In the genomic region with DNA sequence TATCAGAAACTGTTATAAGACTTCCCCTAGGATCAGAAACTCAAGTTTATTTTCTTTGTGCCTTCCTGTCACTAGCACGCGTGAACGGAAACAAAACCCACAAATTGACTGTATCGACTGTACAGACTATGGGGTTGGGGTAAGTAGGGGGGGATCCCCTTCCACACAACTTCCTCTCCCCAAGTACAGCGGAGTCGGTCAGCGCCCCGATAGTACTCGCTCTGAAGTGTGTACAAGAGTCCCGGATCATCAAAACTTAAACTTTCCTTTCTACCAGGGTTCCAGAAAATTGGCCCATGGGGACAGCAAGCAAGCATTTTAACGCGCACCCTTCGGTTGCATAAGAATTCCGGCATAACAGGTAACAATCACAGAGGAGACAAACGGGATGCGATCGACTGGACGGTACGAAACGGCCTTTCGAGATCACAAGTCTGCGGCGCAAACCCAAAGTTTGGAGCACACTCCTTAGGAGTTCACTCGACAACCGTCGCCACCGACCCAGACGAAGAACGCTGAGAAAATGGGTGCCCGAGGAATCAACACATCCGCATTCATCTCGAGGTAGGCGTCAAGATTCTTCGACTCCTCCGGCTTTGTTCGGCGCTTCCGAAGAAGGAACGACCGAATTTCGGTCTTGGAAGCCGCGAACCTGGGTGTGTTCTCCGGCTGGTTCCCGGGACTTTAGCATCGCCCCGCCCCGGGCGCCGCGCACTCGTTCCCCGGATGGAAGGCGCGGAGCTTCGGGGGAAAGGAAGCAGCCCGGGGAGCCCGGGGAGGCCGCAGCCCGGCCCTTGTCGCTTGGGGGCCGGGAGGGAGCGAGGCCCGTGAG, we compare ENCODE assay signal across 8 mouse cellular contexts. TPM values are rescaled to one million over a fixed set of nuclear protein-coding genes. Genes with fewer than 3 reads are reported as not detected.
DNase-seq lines count a peak whose midpoint lies in the region; ATAC-seq lines count a peak whose summit lies in the region.

No protein-coding gene starts in this region.

- peak overlapping the region; percentile 99 for H3K9ac ChIP-seq in hindbrain, embryonic 11.5 days (ENCODE audit: low read depth, low read length)

- ATAC-seq in frontal cortex, adult (ENCODE audit: low TSS enrichment), result peak; percentile 48
- peak; percentile 72 for ATAC-seq in hindbrain, embryonic 11.5 days (ENCODE audit: low FRiP score)

- H3K4me2 ChIP-seq in hindbrain, embryonic 11.5 days (replicated peaks; ENCODE audit: low read depth, low read length), result peak overlapping the region; percentile 63

- 0 out of 2 replicates have a peak, but pooled peaks cover 3% of the 10 kb centered on the region for H3K4me1 ChIP-seq in hindbrain, embryonic 11.5 days (replicated peaks; ENCODE audit: control insufficient read depth, insufficient read depth, low read length)

- WGBS in hindbrain, embryonic 11.5 days, result under 1% methylated on average over 64 of the region's 64 CpGs
- 1% methylated on average over 64 of the region's 64 CpGs for WGBS in macrophage (ENCODE audit: missing documents)

- peak overlapping the region; percentile 98 for H3K27ac ChIP-seq in hindbrain, embryonic 11.5 days (ENCODE audit: low read depth, low read length)
- H3K27ac ChIP-seq in macrophage, result peak overlapping the region; percentile 80

- no peaks in the 10 kb centered on the region for H3K9me3 ChIP-seq in hindbrain, embryonic 11.5 days (ENCODE audit: control insufficient read depth, low read length)

- H3K36me3 ChIP-seq in hindbrain, embryonic 11.5 days (ENCODE audit: control insufficient read depth, insufficient read depth, low read length), result no peaks in the 10 kb centered on the region
- H3K36me3 ChIP-seq in macrophage (ENCODE audit: inconsistent target), result no peaks in the 10 kb centered on the region

- H3K79me2 ChIP-seq in macrophage (ENCODE audit: inconsistent target), result peaks cover 51% of the 10 kb centered on the region

- H3K4me3 ChIP-seq in hindbrain, embryonic 11.5 days (ENCODE audit: low read depth, low read length), result peak overlapping the region; percentile 98
- peak overlapping the region; percentile 80 for H3K4me3 ChIP-seq in macrophage (ENCODE audit: inconsistent target)

- no peaks in the 10 kb centered on the region for H3K27me3 ChIP-seq in hindbrain, embryonic 11.5 days (ENCODE audit: control insufficient read depth, insufficient read depth, low read length)

- DNase-seq in Muller cell, postnatal 12 days (ENCODE audit: inconsistent ontology term), result peak; percentile 75
- DNase-seq in cerebellum, adult 8-10 months, result peak; percentile 65
- peak; percentile 78 for DNase-seq in hindbrain, embryonic 11.5 days (ENCODE audit: low spot score)
- DNase-seq in layer of hippocampus, postnatal 25 days (ENCODE audit: extremely low spot score in 1 of 2, low spot score in 1 of 2), result peak; percentile 52 to 55
- DNase-seq in retina, postnatal 7 days (ENCODE audit: low read depth, low spot score), result peak; percentile 31
- DNase-seq in urinary bladder, adult 2 months (ENCODE audit: low spot score), result peak; percentile 79

RNA-seq across cellular contexts. Expression of gene Lsm14a, which starts 4.5 kb away (rescaled TPM):
- polyA plus RNA-seq in hindbrain, embryonic 11.5 days (2014; fragmentation: Nextera tagmentation; extraction: Ambion mirVana), result 67.8 and 68.1 TPM in 2 replicates
- total RNA-seq in layer of hippocampus, postnatal 25 days (2021), result 10 to 100 TPM; 70.9 to 76.2 TPM
- 100 to 1,000 TPM in 23 of 26 experiments, 10 to 100 TPM in 3; 74.8 to 239 (median 169) TPM for total RNA-seq in macrophage (2018; cell fraction: chromatin; rRNA removed)
- 100 to 1,000 TPM in 22 of 26 experiments, 10 to 100 TPM in 4; 92.5 to 128 (median 106) TPM for total RNA-seq in macrophage (2018; cell fraction: cytosol; rRNA removed)
- total RNA-seq in macrophage (2018; cell fraction: nucleus; rRNA removed), result 100 to 1,000 TPM in 20 of 26 experiments, 10 to 100 TPM in 6; 64.9 to 230 (median 121) TPM
- polyA plus RNA-seq in macrophage (2018), result 86.0 to 122 TPM (median 89.0 TPM) in 3 replicates
- polyA plus RNA-seq in urinary bladder, adult 2 months (2012; rRNA removed), result 61.6 and 77.2 TPM in 2 replicates

Comparison
In these comparisons a context has a peak if more than half of its experiments do, and no peak if none do; other contexts are left out.
1. Peak in every context shown above with its lines: DNase-seq, ATAC-seq, H3K4me3 ChIP-seq and H3K27ac ChIP-seq.